Mouse (Mus musculus) frontal cortex, adult (tissue): ENCODE results near the gene Dcaf1.
A peak's percentile ranks its signal among the peaks of the same experiment; 100 is the strongest.

Experiments
- ATAC-seq: cut with Nextera tagmentation; 2 replicates; pipeline ENCODE4 v1.9.2; 2017; ENCODE audit warnings: mild to moderate bottlenecking, moderate library complexity, mixed read lengths; ENCODE audit not compliant: low TSS enrichment

Dcaf1 gene

DNA sequence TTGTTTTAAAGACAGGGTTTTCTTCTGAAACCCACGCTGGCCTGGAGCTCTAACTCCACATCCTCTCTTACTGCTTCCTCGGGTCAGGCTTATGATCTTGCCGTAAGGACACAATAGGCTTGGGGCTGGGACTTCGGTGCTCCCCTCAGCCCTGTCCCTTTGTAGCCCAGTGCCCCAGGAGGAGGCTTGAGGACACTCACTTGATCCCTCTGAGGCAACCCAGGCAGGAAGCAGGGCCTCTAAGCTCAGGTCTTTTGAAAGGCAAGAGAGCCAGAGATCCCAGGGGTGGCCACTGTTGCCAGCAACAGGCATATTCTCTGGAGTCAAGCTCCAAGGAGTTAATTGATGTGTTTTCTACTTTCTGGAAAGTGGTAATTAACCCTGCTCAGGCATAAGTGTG is 57.8 kb downstream of the Dcaf1 start:
- no peak for ATAC-seq

DNA sequence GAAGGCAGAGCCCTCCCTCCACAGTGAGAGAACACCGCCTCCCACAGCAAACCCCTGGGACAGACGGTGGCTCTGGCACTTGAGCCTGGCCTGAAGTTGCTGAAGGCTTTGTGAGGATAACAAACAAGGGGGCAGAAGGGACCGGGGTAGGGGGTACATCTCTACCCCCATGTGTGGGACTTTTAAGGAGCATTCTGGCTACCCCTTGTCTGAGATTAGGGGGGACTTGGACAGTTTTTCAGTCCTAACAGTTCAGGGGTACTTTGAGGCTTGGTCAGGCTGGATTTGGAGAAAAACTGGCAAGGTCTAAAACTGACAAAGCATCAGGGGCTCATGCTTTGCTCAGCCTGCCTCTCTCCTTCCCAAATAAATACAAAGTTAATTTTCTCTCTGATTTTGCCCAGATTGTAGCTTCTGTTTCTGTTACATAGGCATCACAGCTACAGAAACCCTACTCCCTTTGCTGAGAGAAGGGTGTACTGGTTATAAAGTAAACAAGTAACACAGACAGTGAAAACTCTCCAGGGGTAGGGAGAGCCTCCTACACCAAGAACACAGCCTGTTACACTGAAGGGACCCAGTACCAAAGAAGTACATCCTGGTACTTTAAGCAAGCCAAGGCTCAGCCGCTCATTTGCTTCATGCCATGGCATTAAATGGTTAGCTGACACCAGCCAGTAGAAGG is 59.5 kb downstream of the Dcaf1 start:
- ATAC-seq = no peak

DNA sequence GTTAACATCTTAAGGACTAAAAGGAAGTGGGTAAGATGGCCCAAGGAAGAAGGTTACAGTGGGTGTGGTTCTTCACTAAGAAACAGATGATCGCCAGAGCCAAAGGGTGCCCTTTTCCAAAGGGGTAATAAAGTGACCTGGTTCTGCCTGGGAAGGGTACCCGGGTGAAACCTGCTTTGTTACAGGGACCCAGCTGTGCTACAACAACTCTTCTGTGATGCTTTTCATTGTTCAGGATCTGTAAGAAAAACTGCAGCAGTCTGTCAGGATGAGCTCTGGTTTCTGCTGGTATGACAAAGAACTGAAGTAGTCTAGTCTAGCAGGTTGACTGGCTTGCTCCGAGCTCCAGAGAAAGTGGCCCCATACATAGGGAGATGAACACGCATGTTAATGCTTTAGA is 60.5 kb downstream of the Dcaf1 start:
- ATAC-seq = no peak

DNA sequence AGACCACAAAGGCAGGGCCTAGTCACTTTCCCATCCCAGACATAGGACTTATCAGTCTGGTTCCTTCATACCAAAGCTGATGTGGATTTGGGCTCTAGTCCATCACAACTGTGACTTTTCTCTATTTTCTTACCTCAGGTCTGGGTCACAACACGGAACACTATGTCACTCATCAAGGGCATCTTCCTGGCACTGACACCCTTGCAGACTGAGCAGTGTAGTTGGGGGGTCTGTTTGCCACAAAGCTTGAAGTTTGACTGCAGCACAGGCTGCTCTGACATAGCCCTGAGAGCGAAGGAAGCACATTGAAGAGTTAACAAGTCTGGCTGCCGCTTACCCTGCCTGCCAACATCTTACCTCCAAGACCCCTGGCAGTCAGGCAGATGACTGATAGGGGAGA is 61.4 kb downstream of the Dcaf1 start:
- no peak for ATAC-seq

DNA sequence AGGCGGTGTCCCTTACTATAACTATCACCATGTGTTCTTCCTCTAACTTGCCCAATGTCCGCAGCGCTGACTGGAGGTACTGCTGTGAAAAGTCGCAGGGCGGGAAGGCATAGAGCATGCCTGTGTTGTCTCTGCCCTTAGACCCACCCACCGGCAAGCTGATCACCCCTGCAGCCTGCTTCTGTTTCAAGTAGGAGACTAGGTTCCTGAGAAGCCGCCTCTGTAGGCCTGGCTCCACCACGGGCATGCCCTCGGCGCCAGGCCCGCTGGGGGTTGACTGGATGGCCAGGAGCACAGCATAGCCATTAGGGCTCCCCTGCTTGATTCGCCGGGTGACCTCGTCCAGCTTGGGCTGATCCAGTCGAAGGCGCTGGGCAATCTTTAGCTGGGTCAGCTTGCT is 62.6 kb downstream of the Dcaf1 start:
- no peak for ATAC-seq

DNA sequence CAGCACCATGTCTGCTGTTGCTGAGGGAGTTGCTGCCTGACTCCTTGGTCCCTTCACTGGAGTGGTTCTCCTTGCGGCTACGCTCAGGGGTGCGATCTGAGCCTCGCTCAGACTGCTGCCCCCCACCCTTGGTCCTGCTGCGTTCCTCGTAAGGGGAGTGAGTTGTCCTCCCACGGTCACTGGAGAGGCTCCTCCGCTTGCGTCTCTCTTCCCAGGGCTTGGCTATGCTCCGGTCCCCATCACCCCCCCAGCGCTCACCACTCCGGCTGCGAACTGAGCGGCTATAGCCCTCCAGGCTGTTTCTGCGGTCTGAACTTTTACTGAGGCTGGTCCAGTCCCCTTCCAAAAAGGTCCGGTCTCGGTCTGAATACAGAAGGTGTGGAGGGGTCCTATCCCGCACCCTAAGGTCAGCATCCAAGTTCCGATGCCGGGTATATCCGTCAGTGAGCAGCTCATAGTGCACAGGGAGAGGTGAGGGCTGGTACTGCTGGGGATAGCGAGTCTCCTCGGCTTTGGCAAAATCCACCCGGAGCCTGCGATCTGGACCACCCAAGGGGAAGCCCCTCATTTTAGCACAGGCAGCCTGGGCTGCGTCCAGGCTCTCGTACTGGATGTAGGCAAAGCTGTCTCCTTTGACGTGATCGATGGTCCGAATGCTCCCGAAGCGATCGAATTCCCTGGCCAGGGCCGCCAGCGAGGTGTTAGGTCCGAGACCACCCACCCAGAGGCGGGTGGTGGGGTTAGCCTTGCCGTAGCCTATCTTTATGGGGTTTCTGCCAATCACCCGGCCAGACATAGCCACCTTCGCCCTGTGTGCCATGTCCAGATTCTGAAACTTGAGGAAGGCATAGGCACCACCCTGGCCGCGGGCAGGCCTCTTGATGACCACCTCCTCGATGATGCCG is 63.6 kb downstream of the Dcaf1 start:
- ATAC-seq = no peak; the same call in 1 of the 2 replicates

DNA sequence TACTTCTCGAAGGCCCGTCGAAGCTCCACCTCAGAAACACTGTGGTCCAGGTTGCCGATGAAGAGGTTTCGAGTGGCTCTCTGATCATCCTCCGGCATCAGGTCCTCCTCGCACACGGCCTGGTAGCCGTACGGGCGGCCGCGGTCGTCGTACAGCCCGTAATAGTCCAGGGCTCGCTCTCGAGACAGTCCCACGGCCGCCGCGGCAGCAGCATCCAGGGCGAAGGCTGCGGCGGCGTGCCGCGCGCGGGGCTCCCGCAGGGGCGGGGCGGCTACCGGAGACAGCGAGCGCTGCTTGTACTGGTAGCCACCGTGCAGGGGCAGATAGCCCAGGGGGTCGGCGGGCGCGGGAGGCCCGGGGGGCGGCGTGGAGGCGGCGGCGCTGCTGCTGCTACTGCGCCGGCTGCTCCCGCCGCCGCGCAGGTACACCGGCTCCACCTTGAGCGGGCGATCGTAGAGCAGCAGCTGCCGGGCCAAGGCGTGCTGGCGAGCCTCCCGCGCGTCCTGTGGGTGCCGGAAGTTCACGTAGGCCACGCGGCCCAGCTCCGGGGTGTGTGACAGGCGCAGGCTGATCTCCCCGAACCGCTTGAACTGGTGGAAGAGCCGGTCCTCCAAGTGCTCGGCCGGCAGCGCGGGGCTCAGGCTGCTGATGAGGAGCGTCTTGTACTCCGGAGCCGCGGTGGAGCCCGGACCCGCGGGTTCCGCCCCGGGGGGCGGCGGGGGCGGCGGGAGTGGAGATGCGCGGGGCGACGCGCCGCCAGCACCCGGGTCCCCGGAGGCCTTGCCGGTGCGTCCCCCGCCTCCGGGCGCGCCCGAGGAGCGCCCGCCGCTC is 64.4 kb downstream of the Dcaf1 start:
- ATAC-seq = no peak

DNA sequence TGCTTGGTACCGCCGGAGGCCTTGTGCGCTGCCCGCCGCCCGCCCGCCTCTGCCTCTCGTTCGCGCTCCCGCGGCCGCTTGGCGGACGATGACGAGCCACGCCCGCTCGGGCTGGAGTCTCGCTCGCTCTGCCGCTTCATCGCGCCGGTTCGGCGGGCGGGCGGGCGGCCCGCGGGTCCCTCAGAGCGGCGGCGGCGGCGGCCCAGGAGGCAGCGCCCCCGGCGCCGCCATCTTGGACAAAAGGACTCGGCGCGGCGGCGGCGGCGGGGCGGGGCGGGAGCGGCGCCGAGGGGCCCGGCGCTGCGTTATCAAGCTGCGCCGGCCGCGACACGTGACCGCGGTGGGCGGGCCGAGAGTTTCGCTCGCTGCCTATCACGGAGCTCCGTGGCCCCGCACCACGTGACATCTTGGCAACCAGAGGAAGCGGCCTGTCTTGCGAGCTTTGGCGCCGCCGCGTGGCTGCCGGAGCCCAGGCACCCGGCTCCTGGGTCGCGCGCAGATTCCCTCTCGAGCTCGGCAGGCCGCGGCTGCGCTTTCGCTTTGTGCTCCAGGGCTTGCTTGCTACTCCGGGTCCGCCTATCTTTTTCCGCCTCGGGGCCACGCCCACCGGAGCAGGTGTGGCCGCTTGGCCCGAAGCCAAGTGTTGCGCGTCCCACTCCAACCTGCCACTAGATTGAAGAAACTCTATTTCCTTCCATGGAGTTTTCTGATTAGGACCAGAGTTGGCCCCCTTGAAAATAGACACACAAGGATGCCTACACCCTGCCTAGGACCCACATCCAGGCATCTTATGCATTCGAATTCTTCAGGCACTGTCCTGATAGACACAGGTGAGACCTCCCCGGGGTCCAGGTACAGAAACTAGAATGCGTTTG is 65.4 kb downstream of the Dcaf1 start, which contains the start of gene Rbm15b:
Gene Rbm15b (minus strand): TSS at position 601 of the 875 bp plus-strand sequence.
- ATAC-seq = peak; percentile 48

DNA sequence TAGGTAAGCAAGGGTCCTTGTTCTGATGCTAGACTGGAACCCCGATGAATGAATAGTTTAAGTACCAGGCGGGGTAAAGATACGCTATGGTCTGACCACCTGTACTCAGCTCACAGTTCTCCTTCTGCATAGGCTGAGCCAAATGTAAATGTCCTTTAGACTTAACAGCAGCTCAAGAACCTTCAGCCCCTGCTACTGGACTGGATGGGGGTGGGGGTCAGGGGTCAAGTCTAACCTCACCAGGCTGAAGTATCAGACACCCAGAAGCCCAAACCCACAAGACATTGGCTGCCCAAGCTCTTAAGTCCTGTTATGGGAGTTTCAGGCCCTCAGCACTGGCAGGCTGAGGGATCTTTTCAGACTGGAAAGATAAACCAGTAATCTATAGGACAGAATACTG is 66.7 kb downstream of the Dcaf1 start:
- no peak for ATAC-seq

DNA sequence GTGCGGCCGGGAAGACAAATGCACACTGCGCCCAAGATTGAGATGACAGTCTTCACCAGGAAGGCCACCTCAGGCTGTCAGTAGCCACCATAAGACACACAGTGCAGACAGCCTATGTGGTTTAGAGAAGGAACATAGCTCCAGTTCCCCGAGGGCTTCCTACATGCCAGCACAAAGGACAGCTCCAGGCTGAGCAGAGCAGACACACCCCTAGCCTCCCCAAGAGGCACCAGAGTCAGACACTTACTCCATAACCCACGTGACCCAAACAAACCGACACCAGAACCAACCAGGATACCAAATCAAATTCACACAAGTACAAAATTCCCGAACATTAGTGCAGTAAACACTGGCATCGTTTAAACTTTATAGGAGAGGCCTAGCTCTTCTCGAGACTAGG is 67.6 kb downstream of the Dcaf1 start:
- ATAC-seq = no peak

DNA sequence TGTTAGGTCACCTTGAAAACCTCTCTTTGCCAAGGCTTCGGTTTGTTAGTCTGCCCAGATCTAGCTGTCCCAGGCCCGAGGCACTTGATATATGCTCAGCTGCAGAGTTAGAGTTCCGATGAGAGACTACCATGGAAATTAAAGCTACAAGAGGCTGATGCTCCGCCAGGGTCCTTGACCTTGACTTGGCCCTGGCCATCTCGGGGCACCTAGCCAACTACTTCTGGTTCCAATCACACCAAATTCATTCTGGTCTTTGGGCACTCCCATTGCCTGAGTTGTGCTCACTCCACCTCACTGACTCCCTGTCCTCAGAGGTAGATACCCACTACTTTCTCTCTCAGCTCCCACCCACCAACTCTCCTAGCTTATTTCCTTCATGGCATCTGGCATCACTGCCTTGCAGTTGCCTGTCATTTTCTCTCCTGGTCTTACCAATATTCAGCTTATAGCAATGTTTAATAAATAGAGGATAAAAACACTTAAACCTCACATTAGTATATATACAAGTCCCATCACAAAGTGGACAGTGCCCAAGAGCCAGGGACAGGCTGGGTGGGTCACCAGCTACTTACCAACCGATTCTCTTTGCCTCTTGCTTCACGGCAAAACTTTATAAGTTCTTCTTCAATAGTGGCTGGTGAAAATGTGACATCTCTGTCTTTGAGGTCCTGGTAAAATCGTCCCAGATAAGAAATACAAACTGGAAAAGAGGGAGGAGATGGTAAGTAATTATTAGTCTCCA is 69.0 kb downstream of the Dcaf1 start:
- ATAC-seq = no peak

DNA sequence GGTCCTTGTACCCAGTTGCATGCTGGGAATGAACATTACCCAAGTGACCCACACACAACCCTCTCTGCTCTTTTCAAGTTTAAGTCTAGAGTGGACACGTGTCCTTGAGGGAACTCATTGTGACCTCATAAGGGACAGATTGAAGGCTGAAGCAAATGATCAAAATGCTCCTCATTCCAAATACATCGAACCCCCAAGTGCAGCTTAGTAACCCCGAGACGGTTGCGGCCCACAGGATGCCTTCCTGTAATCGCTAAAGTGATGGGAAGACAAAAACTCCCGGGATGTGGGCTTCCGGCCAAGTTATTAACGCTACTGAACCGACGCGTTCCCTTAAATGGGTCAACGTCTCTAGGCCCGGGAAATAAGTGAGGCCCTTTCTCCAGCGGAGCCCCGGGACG is 69.7 kb downstream of the Dcaf1 start:
- no peak for ATAC-seq

DNA sequence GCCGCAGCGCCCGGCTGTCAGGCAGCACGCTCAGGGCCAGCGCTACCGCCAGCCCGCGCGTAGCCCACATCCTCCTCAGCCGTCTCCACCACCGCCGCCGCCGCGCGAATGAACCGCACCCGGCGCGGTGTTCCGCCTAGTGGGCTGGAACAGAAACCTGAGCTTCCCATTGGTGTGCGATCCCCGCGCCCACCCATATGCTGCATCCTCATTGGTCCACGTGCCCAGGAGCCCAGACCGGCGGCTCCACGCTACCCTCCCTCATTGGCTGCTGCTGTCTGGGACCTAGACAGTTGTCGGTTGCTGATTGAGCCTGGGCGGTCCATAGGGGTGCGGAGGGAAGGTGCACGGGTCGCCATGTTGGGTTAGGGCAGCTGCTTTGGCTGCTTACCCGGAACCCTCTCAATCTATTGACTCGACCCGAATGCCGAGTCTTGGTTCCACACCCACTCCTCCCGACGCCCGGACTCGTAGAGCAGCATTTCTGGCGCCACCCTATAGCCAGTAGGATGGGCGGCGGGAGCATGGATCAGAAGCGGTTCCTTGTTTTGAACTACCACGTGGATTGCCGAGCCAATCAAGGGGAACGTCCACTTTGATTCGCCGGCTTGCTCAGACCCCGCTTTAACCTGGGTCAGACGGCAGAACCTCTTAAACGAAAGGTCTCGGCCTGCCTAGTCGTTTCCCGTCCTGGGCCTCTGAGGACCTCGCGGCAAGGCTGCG is 70.3 kb downstream of the Dcaf1 start, which contains the start of gene Manf:
Gene Manf (minus strand): TSS at position 151 of the 723 bp plus-strand sequence.
- ATAC-seq = peak; percentile 87

DNA sequence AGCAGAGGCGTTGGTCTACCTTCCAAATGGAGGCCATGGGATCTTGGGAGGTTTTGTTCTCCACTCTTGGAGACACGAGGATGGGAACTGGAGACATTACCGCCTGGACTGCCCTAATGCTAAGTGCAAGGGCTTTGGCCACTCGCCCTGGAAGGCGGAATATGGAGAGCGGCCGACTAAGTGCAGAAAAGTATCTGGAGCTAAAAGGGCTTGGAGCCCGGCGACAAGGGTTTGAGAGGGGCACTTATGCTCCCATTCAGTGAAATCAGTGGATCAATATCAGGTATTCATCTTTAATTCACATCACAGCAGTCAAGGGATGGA is 70.8 kb downstream of the Dcaf1 start:
- ATAC-seq = no peak

DNA sequence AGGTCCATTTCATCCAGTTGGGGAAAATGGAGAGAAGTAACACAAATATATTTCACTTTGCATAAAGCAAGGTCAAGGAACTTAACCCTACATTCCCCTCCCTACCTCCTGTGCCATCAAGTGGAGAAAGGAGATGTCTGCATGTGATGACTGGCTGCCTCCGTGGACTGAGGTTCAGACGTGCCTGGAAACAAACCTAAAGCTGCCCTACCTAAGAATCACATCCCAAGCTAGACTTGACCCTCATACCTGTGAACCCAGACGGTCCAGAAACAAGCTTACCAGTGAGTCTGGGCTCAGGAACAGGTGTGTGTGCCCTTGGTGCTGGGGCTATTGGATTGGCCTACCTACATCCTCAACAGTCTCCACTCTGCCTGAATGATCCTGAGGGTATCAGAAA is 71.7 kb downstream of the Dcaf1 start:
- no peak for ATAC-seq

DNA sequence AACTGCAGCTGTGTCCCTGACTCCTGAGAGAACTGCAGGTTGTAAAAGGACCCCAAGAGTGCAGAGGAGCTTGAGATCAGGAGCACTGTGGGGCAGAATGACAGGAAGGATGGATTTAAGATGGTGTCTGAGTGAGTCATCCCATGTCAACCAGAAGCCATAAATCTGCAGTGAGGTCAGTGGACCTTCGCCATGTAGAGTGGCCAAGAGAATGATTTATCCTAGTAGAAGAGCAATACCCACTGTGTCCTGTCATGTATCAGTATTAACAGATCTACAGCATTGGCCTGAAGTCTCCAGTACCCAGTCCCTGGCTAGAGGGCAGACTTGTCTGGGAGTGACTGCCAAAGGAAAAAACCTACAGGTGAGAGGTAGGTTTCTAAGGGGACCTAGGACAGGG is 77.2 kb downstream of the Dcaf1 start:
- ATAC-seq = no peak

DNA sequence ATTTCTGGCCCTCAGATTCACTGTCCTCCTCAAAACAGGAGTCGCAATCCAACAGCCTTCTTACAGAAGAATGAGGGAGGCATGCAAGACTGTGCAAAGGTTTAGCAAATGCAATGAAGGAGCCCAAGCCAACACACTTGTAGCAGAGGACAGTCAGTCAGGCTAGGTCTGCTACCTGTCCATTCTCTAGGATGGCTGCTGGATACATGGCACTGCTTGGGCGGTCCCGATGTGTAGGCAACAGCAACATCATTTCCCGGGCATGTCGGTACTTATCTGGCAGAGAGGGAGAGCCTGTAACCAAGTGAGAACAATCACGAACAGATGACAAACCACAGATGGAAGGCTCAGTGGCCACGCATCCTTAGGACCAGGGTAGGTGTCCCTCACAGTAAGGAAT is 79.9 kb downstream of the Dcaf1 start:
- ATAC-seq = 0 out of 2 replicates have a peak, but pooled peaks have one; percentile 23

DNA sequence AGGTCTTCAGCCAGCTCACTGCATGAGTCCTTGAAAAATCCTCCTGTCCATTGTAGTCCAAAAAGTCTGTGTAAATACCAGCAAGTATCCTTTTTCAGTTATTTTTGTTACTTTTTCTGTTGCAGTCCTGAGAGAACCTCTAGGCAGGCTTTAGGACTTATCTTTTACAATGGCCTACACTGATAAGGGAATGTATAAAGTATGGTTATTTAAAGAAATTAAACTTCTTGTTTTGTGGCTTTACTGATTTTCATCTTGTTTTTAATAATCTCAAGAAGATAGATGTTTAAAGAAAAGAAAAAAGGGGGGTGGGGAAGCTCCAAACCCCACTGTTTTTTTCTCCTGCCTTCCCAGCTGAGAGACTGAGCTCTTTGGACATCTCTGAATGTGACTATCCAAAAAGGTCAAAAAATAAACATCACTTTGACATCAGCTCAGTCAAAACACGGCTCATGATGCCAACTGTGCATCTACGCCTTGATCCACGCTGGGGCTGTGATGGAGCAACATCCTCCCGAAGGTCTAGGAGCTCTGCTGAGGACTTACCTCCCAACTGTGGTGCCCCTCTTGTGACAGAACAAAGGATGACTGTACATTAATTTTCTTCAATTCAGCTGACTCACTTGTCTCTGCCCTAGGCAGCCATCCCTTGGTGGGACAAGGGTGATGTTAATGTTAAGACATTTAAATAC is 81.6 kb downstream of the Dcaf1 start:
- ATAC-seq = no peak

DNA sequence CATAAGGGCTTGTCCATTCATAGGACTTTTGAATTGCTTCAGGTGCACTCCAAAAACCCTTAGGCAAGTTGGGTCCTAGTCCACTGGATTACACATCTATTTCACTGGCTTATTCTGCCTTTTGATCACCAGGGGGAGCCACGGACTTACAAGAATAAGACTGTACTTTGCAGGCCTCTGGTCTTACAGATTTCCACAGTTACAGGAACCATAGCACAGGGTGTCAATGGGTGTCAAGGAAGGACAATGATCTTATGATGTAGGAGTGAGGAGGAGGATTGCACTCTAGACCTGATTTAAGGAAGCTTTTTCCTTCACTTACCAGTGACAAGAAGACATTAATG is 82.1 kb downstream of the Dcaf1 start:
- peak; percentile 58; the same call in 1 of the 2 replicates for ATAC-seq
